Mouse (Mus musculus) hindbrain, embryonic 11.5 days (tissue): Measurements from ENCODE around the gene Casc3. TPM values are rescaled to one million over a fixed set of nuclear protein-coding genes. Genes with fewer than 3 reads are reported as not detected.
A peak's percentile ranks its signal among the peaks of the same experiment; 100 is the strongest.

Experiments used
- ATAC-seq: fragments of 200-750 bp; cut with Nextera tagmentation; 2 replicates; pipeline ENCODE4 v1.8.0; 2017; ENCODE audit warnings: mild to moderate bottlenecking, moderate TSS enrichment, moderate library complexity; ENCODE audit not compliant: low FRiP score
- DNase-seq: peaks from one replicate; pipeline ENCODE4 v3.0.0-alpha.2; 2015; ENCODE audit warnings: low spot score
- H3K27ac ChIP-seq: fragments of 300-500 bp; sonication (generic); 2 replicates; pipeline ENCODE4 v1.5.1; 2014; ENCODE audit warnings: mild to moderate bottlenecking, low read depth, low read length
- H3K27me3 ChIP-seq: fragments of 300-500 bp; sonication (generic); 2 replicates; pipeline ENCODE4 v1.6.1; 2014; ENCODE audit warnings: mild to moderate bottlenecking, low read length, moderate library complexity, mixed read lengths; ENCODE audit not compliant: control insufficient read depth, insufficient read depth
- H3K36me3 ChIP-seq: fragments of 300-500 bp; sonication (generic); 2 replicates; pipeline ENCODE4 v1.6.1; 2014; ENCODE audit warnings: mild to moderate bottlenecking, low read length, moderate library complexity, mixed read lengths; ENCODE audit not compliant: control insufficient read depth, insufficient read depth
- H3K4me1 ChIP-seq: fragments of 300-500 bp; sonication (generic); replicated peaks from 2 replicates; pipeline ENCODE4 v1.6.1; 2014; ENCODE audit warnings: low read length, mixed read lengths; ENCODE audit not compliant: control insufficient read depth, insufficient read depth
- H3K4me2 ChIP-seq: fragments of 300-500 bp; sonication (generic); replicated peaks from 2 replicates; pipeline ENCODE4 v1.6.1; 2014; ENCODE audit warnings: mild to moderate bottlenecking, low read depth, low read length
- H3K4me3 ChIP-seq: fragments of 300-500 bp; sonication (generic); 2 replicates; pipeline ENCODE4 v1.5.1; 2014; ENCODE audit warnings: low read depth, low read length
- H3K9ac ChIP-seq: fragments of 300-500 bp; sonication (generic); 2 replicates; pipeline ENCODE4 v1.6.1; 2014; ENCODE audit warnings: low read depth, low read length
- H3K9me3 ChIP-seq: fragments of 300-500 bp; sonication (generic); 2 replicates; pipeline ENCODE4 v1.6.1; 2016; ENCODE audit warnings: low read length; ENCODE audit not compliant: control insufficient read depth
- WGBS: fragments of 180-500 bp; shearing (Covaris S2); extraction: QIAGEN DNeasy Blood & Tissue Kit; methylation state at CpG from one replicate; pipeline ENCODE4 v1.1.7; 2014; 5-methylcytosine and 5-hydroxymethylcytosine counted together
- polyA plus RNA-seq: library from polyadenylated mRNA; unstranded; fragments of >200 nt; fragmentation: Nextera tagmentation; extraction: Ambion mirVana; gene quantifications from 2 replicates; pipeline ENCODE4 v1.2.1, GENCODE M21; 2014

The Casc3 gene
- polyA plus RNA-seq, 1 experiment from 2014 or later: 44.6 TPM

DNA sequence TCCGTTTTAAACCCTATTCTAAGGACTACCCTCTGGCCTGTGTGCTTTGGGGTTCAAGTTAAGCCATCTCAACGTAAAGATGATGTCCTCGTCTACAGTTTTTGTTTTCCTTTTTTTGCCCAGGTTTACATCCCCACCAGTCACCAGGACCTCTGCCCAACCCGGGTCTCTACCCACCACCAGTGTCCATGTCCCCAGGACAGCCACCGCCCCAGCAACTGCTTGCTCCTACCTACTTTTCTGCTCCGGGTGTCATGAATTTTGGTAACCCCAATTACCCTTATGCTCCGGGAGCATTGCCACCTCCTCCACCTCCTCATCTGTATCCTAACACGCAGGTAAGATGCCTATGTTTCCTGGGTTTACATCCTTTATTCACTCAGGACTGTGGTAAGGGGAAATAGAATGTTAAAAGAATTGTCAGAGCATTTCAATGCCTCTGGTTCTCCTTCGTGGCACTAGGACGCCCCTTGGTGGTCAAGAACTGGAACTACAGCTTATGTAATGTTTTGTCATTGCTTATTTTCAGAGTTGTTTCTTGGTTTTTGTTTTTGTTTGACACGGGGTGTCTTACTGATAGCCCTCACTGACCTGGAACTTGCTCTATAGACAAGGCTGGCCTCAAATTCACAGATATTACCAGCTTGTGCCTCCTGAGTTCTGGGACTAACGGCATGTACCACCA, 24.5 kb downstream of the Casc3 start:
- 79% methylated on average over 12 of the region's 12 CpGs for WGBS
- Histone ChIP-seq H3K36me3 (peaks cover 29% of the 10 kb centered on the region), H3K9ac (no peak overlapping the region), H3K4me1 (no peaks in the 10 kb centered on the region), H3K4me2 (no peak overlapping the region), H3K9me3 (no peaks in the 10 kb centered on the region), H3K4me3 (no peak overlapping the region), H3K27ac (no peak overlapping the region), H3K27me3 (no peaks in the 10 kb centered on the region)
- DNase-seq (peak; percentile 63), ATAC-seq (no peak)

DNA sequence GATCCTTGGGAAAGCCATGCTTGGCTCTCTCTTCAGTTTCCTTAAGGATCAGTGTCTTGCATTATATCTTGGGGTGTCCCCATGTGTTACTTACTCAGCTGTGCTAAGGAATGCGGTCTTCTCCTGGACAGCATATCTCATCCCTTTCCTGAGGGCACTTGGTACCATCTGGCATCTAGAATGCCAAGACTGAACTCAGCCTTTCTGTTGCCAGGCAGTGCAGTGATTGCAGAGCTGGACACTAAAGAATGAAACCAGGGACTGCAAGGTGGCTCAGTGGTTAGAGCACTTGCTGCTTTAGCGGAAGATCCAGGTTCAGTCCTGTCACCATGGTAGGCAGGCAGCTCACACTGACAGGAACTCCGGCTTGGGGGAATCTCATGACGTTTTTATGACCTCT, 25.2 kb downstream of the Casc3 start:
- Histone ChIP-seq H3K4me1 (no peaks in the 10 kb centered on the region), H3K27ac (no peak overlapping the region), H3K9me3 (no peaks in the 10 kb centered on the region), H3K27me3 (no peaks in the 10 kb centered on the region), H3K36me3 (peaks cover 29% of the 10 kb centered on the region), H3K4me3 (no peak overlapping the region), H3K9ac (no peak overlapping the region), H3K4me2 (no peak overlapping the region)
- DNase-seq (no peak), ATAC-seq (no peak)
- WGBS: 78% methylated on average over 4 of the region's 4 CpGs

DNA sequence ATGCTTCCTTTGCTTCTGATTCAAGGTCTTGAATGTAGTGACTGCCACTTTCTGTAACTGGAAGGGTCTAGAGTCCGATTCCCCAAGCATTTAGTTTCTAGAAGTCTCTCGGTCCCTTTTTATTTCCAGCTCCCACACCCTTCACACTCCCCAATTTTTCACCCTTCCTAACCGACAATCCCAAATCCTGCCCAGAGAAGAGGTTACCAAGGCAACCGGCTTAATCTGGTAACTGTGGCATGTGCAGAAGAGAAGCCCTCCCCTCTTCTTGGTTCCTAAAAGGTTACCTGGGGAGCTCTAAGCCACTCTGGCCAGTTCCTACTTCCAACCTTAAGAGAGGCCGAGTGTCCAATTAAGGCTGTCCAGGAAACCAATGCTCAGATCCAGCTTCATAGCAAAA, 30.6 kb downstream of the Casc3 start:
- Histone ChIP-seq H3K27me3 (peaks cover 8% of the 10 kb centered on the region; the same call in 1 of the 2 replicates), H3K9ac (no peak overlapping the region), H3K36me3 (peaks cover 10% of the 10 kb centered on the region), H3K9me3 (no peaks in the 10 kb centered on the region), H3K4me2 (no peak overlapping the region), H3K27ac (no peak overlapping the region), H3K4me1 (no peaks in the 10 kb centered on the region), H3K4me3 (no peak overlapping the region)
- no peak for DNase-seq
- ATAC-seq: no peak
- 45% methylated on average over 5 of the region's 5 CpGs for WGBS

DNA sequence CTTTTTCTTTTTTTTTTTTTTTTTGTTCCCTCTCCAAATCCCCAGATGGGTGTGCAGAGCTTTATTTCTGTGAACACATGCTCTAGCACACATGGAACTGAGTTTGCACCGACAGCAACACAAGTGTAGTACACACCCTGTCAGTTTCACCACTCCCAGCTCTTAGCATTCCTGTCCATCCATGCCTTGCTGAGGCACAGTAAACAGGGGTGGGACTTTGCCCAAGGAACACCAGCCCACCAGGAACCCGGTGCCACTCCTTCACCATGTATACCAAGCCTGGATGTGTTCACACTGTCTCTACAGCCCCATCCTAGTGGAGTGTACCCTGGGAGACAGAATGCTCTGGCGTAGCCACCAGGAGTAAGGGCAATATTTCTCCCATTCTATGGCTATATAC, 31.0 kb downstream of the Casc3 start:
- Histone ChIP-seq H3K9ac (no peak overlapping the region), H3K27me3 (peaks cover 8% of the 10 kb centered on the region; the same call in 1 of the 2 replicates), H3K4me1 (no peaks in the 10 kb centered on the region), H3K36me3 (peaks cover 10% of the 10 kb centered on the region), H3K27ac (no peak overlapping the region), H3K9me3 (no peaks in the 10 kb centered on the region), H3K4me2 (no peak overlapping the region), H3K4me3 (no peak overlapping the region)
- 71% methylated on average over 3 of the region's 3 CpGs for WGBS
- DNase-seq (no peak), ATAC-seq (no peak)

DNA sequence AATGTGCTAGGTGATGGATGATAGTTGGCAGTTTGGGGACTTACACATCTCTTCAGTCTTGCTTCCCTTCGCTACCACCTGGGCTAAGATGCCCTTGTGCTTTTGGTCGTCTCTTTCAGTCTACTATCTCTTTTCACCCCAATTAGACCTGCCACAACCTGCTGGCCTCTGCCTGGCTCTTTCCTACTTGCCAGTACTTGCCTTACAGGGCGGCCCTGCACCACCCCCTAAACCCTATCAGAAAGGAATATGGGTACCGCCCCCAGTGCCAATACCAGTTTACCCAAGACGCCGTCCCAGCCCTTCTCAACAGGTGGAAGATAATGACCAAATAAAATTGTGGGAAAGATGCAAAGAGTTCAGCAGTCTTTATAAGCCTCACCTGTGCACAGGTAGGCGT, 31.4 kb downstream of the Casc3 start:
- Histone ChIP-seq H3K4me2 (peak overlapping the region; percentile 98; the same call in 1 of the 2 replicates), H3K4me1 (no peaks in the 10 kb centered on the region), H3K27ac (no peak overlapping the region), H3K4me3 (no peak overlapping the region), H3K27me3 (peaks cover 8% of the 10 kb centered on the region; the same call in 1 of the 2 replicates), H3K36me3 (peaks cover 9% of the 10 kb centered on the region), H3K9me3 (no peaks in the 10 kb centered on the region), H3K9ac (no peak overlapping the region)
- ATAC-seq (no peak), DNase-seq (no peak)
- WGBS: 27% methylated on average over 7 of the region's 7 CpGs

DNA sequence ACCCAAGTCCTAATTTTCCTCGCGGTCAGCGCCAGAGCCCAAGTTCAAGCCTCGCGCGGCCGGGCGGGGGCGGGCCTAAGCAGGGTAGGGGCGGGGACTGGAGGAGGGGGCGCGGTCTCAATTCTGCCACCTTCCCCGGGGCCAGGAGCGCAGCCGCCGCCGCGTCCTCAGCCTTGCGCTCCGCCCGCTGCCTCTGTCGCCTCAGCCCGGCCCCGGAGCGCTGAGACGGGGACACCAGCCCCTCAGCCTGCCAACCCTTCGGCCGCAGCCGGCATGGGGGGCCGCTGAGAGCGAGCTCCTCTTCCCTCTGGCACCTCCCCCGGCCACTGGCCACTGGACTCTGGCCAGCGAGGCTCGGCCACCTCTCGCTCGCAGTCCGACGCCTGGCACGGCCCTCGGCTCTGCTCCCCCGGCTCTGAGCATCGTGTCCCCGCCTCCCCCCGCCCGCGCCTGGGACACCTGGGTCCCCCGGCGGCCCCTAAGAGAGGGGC, 32.0 kb downstream of the Casc3 start, which contains the start of gene Rapgefl1:
Gene Rapgefl1 (plus strand): TSS at position 135 of the 491 bp plus-strand sequence.
- DNase-seq (peak; percentile 87), ATAC-seq (peak; percentile 87)
- H3K9ac ChIP-seq: peak within 1 kb of the TSS; percentile 66
- H3K4me1 ChIP-seq: no peaks in the 10 kb centered on the region
- peaks cover 8% of the 10 kb centered on the region; the same call in 1 of the 2 replicates for H3K27me3 ChIP-seq
- peak within 1 kb of the TSS; percentile 53 for H3K4me3 ChIP-seq
- under 1% methylated on average over 37 of the region's 48 CpGs for WGBS
- peaks cover 7% of the 10 kb centered on the region; the same call in 1 of the 2 replicates for H3K36me3 ChIP-seq
- peak within 1 kb of the TSS; percentile 98 for H3K4me2 ChIP-seq
- no peaks in the 10 kb centered on the region for H3K9me3 ChIP-seq
- peak within 1 kb of the TSS; percentile 67; the same call in 1 of the 2 replicates for H3K27ac ChIP-seq

DNA sequence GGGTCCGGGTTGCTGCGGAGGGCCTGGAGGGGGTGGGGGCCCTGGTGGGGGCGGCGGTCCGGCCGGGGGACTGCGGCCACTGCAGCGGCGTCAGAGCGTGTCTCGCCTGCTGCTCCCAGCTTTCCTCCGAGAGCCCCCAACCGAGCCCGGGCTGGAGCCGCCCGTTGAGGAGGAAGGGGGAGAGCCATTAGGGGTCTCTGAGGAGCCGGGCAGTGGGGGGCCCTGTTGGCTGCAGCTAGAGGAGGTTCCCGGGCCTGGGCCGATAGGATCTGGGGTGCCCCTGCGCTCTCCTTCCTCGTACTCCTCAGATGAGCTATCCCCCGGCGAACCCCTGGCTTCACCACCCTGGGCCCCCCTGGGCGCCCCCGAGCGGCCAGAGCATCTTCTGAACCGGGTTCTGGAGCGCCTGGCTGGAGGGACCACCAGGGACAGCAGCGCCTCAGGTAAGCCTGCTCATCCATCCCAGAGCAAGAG, 32.6 kb downstream of the Casc3 start:
- WGBS: 1% methylated on average over 29 of the region's 29 CpGs
- Histone ChIP-seq H3K27me3 (peaks cover 8% of the 10 kb centered on the region; the same call in 1 of the 2 replicates), H3K4me3 (peak overlapping the region; percentile 53), H3K27ac (no peak overlapping the region), H3K9me3 (no peaks in the 10 kb centered on the region), H3K4me1 (no peaks in the 10 kb centered on the region), H3K36me3 (peaks cover 7% of the 10 kb centered on the region; the same call in 1 of the 2 replicates), H3K9ac (peak overlapping the region; percentile 66), H3K4me2 (peak overlapping the region; percentile 98)
- ATAC-seq (peak; percentile 53; the same call in 1 of the 2 replicates), DNase-seq (peak; percentile 39)

DNA sequence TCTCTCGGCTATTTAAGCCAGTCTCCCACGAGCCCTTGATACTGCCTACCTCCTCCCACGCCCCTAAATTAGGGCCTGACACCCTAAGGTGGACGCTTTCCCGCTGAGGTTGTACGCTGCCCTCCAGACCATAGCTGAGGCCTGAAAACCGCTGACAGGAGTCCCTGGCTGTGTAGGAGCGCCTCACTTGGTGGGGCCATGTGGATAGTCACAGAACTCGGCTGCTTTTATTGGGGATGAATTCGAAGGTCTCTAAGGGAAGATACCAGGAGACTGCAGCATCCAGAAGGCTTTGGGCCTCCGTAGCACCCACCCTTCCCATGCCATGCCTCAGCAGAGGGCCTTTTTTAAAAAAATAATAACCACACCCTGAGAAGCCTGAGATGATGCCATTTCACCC, 33.2 kb downstream of the Casc3 start:
- Histone ChIP-seq H3K4me1 (no peaks in the 10 kb centered on the region), H3K9me3 (no peaks in the 10 kb centered on the region), H3K4me3 (no peak overlapping the region; the same call in 1 of the 2 replicates), H3K36me3 (peaks cover 4% of the 10 kb centered on the region; the same call in 1 of the 2 replicates), H3K27me3 (peaks cover 8% of the 10 kb centered on the region; the same call in 1 of the 2 replicates), H3K4me2 (peak overlapping the region; percentile 98; the same call in 1 of the 2 replicates), H3K27ac (no peak overlapping the region), H3K9ac (no peak overlapping the region)
- 58% methylated on average over 11 of the region's 11 CpGs for WGBS
- DNase-seq: no peak
- no peak for ATAC-seq
